11 mouse cellular contexts compared by ENCODE assay signal in the genomic region with DNA sequence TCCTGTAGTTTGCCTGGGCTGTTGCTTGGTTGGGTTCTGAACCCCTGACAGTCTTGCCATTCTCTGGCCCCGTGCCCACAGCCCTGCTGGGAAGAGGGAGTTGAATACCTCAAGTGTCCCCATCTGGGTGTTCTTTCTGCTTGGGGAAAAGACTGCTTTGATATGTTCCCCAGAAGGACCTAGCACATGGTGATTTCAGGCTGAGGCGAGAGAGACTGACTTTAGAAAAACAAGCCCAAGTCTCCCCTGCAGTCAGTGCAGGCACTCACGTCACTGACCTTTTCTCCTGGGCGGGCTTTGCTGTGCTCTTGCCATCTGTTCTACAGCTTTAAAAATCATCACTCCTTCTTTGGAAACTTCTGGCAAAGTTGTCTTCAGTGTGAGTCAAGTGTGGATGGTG.
A peak's percentile ranks its signal among the peaks of the same experiment; 100 is the strongest.
DNase-seq lines count a peak whose midpoint lies in the region; TF ChIP-seq lines count a peak whose summit lies in the region.
"Had no signal": no experiment of that assay in that cellular context is flagged by ENCODE, and none has a peak within 500 bp of the region (broad histone marks: within the 10 kb centered on the region; RNA-seq: fewer than 3 reads in every experiment).

No protein-coding gene starts in this region.

- no peaks in the 10 kb centered on the region for H3K36me3 ChIP-seq in kidney, adult 2 months (ENCODE audit: control insufficient read depth, insufficient read depth, low read length)
- H3K36me3 ChIP-seq in limb, embryonic 10.5 days: no peaks in the 10 kb centered on the region

- no peaks in the 10 kb centered on the region for H3K9me3 ChIP-seq in limb, embryonic 10.5 days (replicated peaks)

- no peak for TF ChIP-seq POLR2A in kidney, adult 2 months (IDR thresholded peaks at IDR 0.05; ENCODE audit: low read depth, low read length)

- H3K4me1 ChIP-seq in kidney, adult 2 months (ENCODE audit: control insufficient read depth, insufficient read depth, low read length): peaks cover 14% of the 10 kb centered on the region
- no peaks in the 10 kb centered on the region for H3K4me1 ChIP-seq in limb, embryonic 10.5 days

- intact Hi-C loops in gastrocnemius, postnatal 36 days (cut with DNase I): no loop called here
- intact Hi-C loops in left cerebral cortex, adult 2 months (cut with DNase I): loop anchor here (1.0 kb wide), 1 partner anchor 67 kb away; no protein-coding TSS in a partner anchor

- no peak overlapping the region for H3K4me3 ChIP-seq in left cerebral cortex, adult 2 months
- no peak overlapping the region for H3K4me3 ChIP-seq in kidney, adult 2 months (ENCODE audit: insufficient read depth, low read depth, low read length)
- no peak overlapping the region for H3K4me3 ChIP-seq in limb, embryonic 10.5 days

- no peak for TF ChIP-seq CTCF in left cerebral cortex, adult 2 months (IDR thresholded peaks at IDR 0.05)
- TF ChIP-seq CTCF in kidney, adult 2 months (conservative IDR thresholded peaks at IDR 0.05; ENCODE audit: insufficient read depth, insufficient read length, low read depth, low read length): no peak

- no peaks in the 10 kb centered on the region for H3K27me3 ChIP-seq in kidney, adult 2 months (replicated peaks; ENCODE audit: control insufficient read depth, insufficient read depth, low read length)
- no peaks in the 10 kb centered on the region for H3K27me3 ChIP-seq in limb, embryonic 10.5 days (ENCODE audit: low read depth, poor library complexity, severe bottlenecking)
- H3K27me3 ChIP-seq: Patski had no signal

- 73% methylated on average over 4 of the region's 4 CpGs for WGBS in kidney, adult 2 months
- 84% methylated on average over 4 of the region's 4 CpGs for WGBS in limb, embryonic 10.5 days

- DNase-seq in NIH3T3 (ENCODE audit: low read depth): peak; percentile 35
- DNase-seq in brain, adult 2 months (ENCODE audit: low read depth, low spot score): peak; percentile 80
- peak; percentile 17 to 23 for DNase-seq in gastrocnemius, postnatal 36 days
- peak in 1 of 2 experiments; percentile 40 for DNase-seq in left cerebral cortex, adult 2 months (ENCODE audit: extremely low spot score in 1 of 2, low spot score in 2 of 2)
- DNase-seq in kidney, adult 2 months: no peak
- DNase-seq in kidney, adult 9 months: no peak
- DNase-seq in natural killer cell, adult 2 months (ENCODE audit: low spot score in 2 of 2): no peak
- no peak for DNase-seq in limb, embryonic 10.5 days (ENCODE audit: low spot score)
- DNase-seq: lung, embryonic 14.5 days had no signal

- peak overlapping the region; percentile 82 for H3K27ac ChIP-seq in left cerebral cortex, adult 2 months
- H3K27ac ChIP-seq in kidney, adult 2 months (ENCODE audit: insufficient read depth, low read depth, low read length): no peak overlapping the region
- no peak overlapping the region for H3K27ac ChIP-seq in limb, embryonic 10.5 days
- H3K27ac ChIP-seq: kidney, postnatal 0 days had no signal

Comparison
In these comparisons a context has a peak if more than half of its experiments do, and no peak if none do; other contexts are left out.
1. DNase-seq: peak in NIH3T3 (single experiment), brain, adult 2 months (single experiment) and gastrocnemius, postnatal 36 days (2 of 2); none in kidney, adult 2 months (single experiment), kidney, adult 9 months (single experiment), natural killer cell, adult 2 months (0 of 2) and limb, embryonic 10.5 days (single experiment).